Mouse (Mus musculus) midbrain, postnatal 0 days (tissue): ENCODE measurements around the gene Gls2. TPM values are rescaled to one million over a fixed set of nuclear protein-coding genes. Genes with fewer than 3 reads are reported as not detected.
A peak's percentile ranks its signal among the peaks of the same experiment; 100 is the strongest.

Experiments
- ATAC-seq: fragments of 200-750 bp; cut with Nextera tagmentation; 2 replicates; pipeline ENCODE4 v1.8.0; 2017; ENCODE audit warnings: moderate number of reproducible peaks, mild to moderate bottlenecking, moderate TSS enrichment, moderate library complexity; ENCODE audit not compliant: low FRiP score
- DNase-seq: peaks from one replicate; pipeline ENCODE4 v3.0.0-alpha.2; 2015; ENCODE audit warnings: low spot score
- H3K27ac ChIP-seq: fragments of 300-500 bp; sonication (generic); 2 replicates; pipeline ENCODE4 v1.5.1; 2014; ENCODE audit warnings: low read depth, mild to moderate bottlenecking, low read length, mixed read lengths
- H3K27me3 ChIP-seq: fragments of 300-500 bp; sonication (generic); 2 replicates; pipeline ENCODE4 v1.6.1; 2014; ENCODE audit warnings: low read length, control low read depth, mixed read lengths; ENCODE audit not compliant: insufficient read depth
- H3K36me3 ChIP-seq: fragments of 300-500 bp; sonication (generic); 2 replicates; pipeline ENCODE4 v1.6.1; 2014; ENCODE audit warnings: low read length, control low read depth, mixed read lengths; ENCODE audit not compliant: insufficient read depth
- H3K4me1 ChIP-seq: fragments of 300-500 bp; sonication (generic); 2 replicates; pipeline ENCODE4 v1.6.1; 2014; ENCODE audit warnings: mild to moderate bottlenecking, control low read depth, antibody characterized with exemption, low read length, mixed read lengths; ENCODE audit not compliant: insufficient read depth
- H3K4me2 ChIP-seq: fragments of 300-500 bp; sonication (generic); 2 replicates; pipeline ENCODE4 v1.6.1; 2014; ENCODE audit warnings: low read depth, mild to moderate bottlenecking, low read length, mixed read lengths; ENCODE audit not compliant: poor library complexity, severe bottlenecking
- H3K4me3 ChIP-seq: fragments of 300-500 bp; sonication (generic); 2 replicates; pipeline ENCODE4 v1.5.1; 2014; ENCODE audit warnings: low read depth, mild to moderate bottlenecking, low read length, moderate library complexity
- H3K9ac ChIP-seq: fragments of 300-500 bp; sonication (generic); replicated peaks from 2 replicates; pipeline ENCODE4 v1.6.1; 2014; ENCODE audit warnings: mild to moderate bottlenecking, low read length, moderate library complexity, mixed read lengths; ENCODE audit not compliant: poor library complexity, severe bottlenecking
- H3K9me3 ChIP-seq: fragments of 300-500 bp; sonication (generic); 2 replicates; pipeline ENCODE4 v1.6.1; 2016; ENCODE audit warnings: low read length, control low read depth
- CTCF ChIP-seq: IDR thresholded peaks from 2 replicates; pipeline ENCODE4 v1.5.1; 2016; ENCODE audit warnings: antibody characterized with exemption, mild to moderate bottlenecking
- WGBS: fragments of 180-500 bp; shearing (Covaris S2); extraction: QIAGEN DNeasy Blood & Tissue Kit; methylation state at CpG from one replicate; pipeline ENCODE4 v1.1.7; 2014; 5-methylcytosine and 5-hydroxymethylcytosine counted together
- polyA plus RNA-seq: library from polyadenylated mRNA; unstranded; fragments of >200 nt; fragmentation: Nextera tagmentation; extraction: Ambion mirVana; gene quantifications from 2 replicates; pipeline ENCODE4 v1.2.1, GENCODE M21; 2015
- total RNA-seq: library from RNA; depleted of rRNA; stranded (reverse); fragments of >200 nt; gene quantifications from 2 replicates; pipeline ENCODE4 v1.2.3, GENCODE M21; 2014

Gls2 gene
- total and polyA plus RNA-seq, 2 experiments from 2014 or later: 1.2 to 4.4 TPM

GRCm38 (mm10) chr10:128225538-128225937, 31.3 kb downstream of the Gls2 start, which contains the start of gene Mip:
Mip (plus strand) TSS chr10:128225838.
- Histone ChIP-seq H3K27ac (no peak within 1 kb of the TSS), H3K27me3 (no peaks in the 10 kb centered on the region), H3K4me3 (no peak within 1 kb of the TSS), H3K9ac (no peak within 1 kb of the TSS), H3K4me2 (no peak within 1 kb of the TSS), H3K4me1 (no peaks in the 10 kb centered on the region), H3K36me3 (no peaks in the 10 kb centered on the region), H3K9me3 (no peaks in the 10 kb centered on the region)
- 32% methylated on average over 4 of the region's 4 CpGs for whole genome bisulfite sequencing
- no peak for DNase-seq
- no peak for ATAC-seq
- no peak for TF ChIP-seq CTCF

DNA sequence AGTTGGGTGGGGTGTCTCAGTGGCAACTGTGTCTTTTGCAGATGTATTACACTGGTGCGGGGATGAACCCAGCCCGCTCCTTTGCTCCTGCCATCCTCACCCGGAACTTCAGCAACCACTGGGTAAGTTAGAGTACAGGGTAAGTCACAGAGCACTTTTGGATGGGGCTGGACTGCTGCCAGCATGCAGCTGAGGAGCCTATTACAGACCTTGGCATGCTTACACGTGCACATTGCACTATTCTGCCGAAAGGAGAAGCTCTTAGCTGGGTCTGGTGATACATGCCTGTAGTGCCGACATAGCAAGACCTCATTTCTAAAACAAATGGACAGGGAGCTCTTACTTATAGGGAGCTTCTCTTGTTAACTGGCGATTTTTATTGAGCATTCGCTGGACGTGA, 33.3 kb downstream of the Gls2 start:
- H3K36me3 ChIP-seq: no peaks in the 10 kb centered on the region
- no peak overlapping the region for H3K4me2 ChIP-seq
- no peak for TF ChIP-seq CTCF
- H3K9ac ChIP-seq: no peak overlapping the region
- 78% methylated on average over 9 of the region's 9 CpGs for WGBS
- DNase-seq (no peak), ATAC-seq (no peak)
- H3K4me3 ChIP-seq: no peak overlapping the region
- H3K27me3 ChIP-seq: no peaks in the 10 kb centered on the region
- H3K4me1 ChIP-seq: no peaks in the 10 kb centered on the region
- H3K9me3 ChIP-seq: no peaks in the 10 kb centered on the region
- no peak overlapping the region for H3K27ac ChIP-seq

GRCm38 (mm10) chr10:128228009-128228408, 33.8 kb downstream of the Gls2 start:
- Histone ChIP-seq H3K4me2 (no peak overlapping the region), H3K9me3 (no peaks in the 10 kb centered on the region), H3K27me3 (no peaks in the 10 kb centered on the region), H3K9ac (no peak overlapping the region), H3K36me3 (no peaks in the 10 kb centered on the region), H3K4me1 (no peaks in the 10 kb centered on the region), H3K4me3 (no peak overlapping the region), H3K27ac (no peak overlapping the region)
- DNase-seq (no peak), ATAC-seq (no peak)
- 94% methylated on average over 8 of the region's 8 CpGs for WGBS
- TF ChIP-seq CTCF: no peak

DNA sequence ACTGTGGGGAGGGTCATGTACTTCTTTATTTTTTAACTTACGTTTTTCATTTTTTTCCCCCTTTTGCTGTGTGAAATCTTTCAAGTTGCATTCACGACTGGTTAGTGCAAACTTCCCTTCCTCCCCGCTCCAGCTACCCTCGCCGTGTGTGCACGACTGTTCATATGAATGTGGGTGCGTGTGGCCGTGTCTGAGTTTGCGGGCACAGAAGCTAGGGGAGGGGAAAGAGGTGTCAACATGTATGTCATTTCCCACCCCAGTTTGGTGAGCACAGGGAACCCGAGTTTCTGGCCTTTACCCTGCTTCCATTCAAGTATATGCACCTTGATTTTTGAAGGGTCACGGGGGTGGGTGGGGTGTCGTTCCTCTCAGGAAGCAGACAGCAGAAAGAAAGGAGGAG, 36.3 kb downstream of the Gls2 start:
- ATAC-seq (no peak), DNase-seq (no peak)
- H3K9ac ChIP-seq: no peak overlapping the region
- no peaks in the 10 kb centered on the region for H3K4me1 ChIP-seq
- H3K9me3 ChIP-seq: no peaks in the 10 kb centered on the region
- H3K27me3 ChIP-seq: no peaks in the 10 kb centered on the region
- no peak overlapping the region for H3K4me2 ChIP-seq
- no peaks in the 10 kb centered on the region for H3K36me3 ChIP-seq
- no peak overlapping the region for H3K27ac ChIP-seq
- H3K4me3 ChIP-seq: no peak overlapping the region
- TF ChIP-seq CTCF: no peak
- 82% methylated on average over 12 of the region's 12 CpGs for WGBS

GRCm38 (mm10) chr10:128231146-128231545, 36.9 kb downstream of the Gls2 start:
- Histone ChIP-seq H3K27me3 (no peaks in the 10 kb centered on the region), H3K9ac (0 out of 2 replicates have a peak overlapping the region, but pooled peaks have one; percentile 67), H3K27ac (0 out of 2 replicates have a peak overlapping the region, but pooled peaks have one; percentile 90), H3K36me3 (no peaks in the 10 kb centered on the region), H3K4me1 (no peaks in the 10 kb centered on the region), H3K4me3 (peak overlapping the region; percentile 73; the same call in 1 of the 2 replicates), H3K4me2 (peak overlapping the region; percentile 46), H3K9me3 (no peaks in the 10 kb centered on the region)
- 13% methylated on average over 5 of the region's 5 CpGs for WGBS
- TF ChIP-seq CTCF: no peak
- DNase-seq (no peak), ATAC-seq (no peak)

GRCm38 (mm10) chr10:128231697-128232419, 37.6 kb downstream of the Gls2 start, which contains the start of gene Timeless:
Timeless (plus strand) TSS chr10:128232065.
- Histone ChIP-seq H3K9ac (peak within 1 kb of the TSS; percentile 67), H3K4me2 (peak within 1 kb of the TSS; percentile 46), H3K4me3 (peak within 1 kb of the TSS; percentile 73), H3K27me3 (no peaks in the 10 kb centered on the region), H3K4me1 (no peaks in the 10 kb centered on the region), H3K27ac (peak within 1 kb of the TSS; percentile 90), H3K9me3 (no peaks in the 10 kb centered on the region), H3K36me3 (no peaks in the 10 kb centered on the region)
- no peak for TF ChIP-seq CTCF
- under 1% methylated on average over 53 of the region's 58 CpGs for WGBS
- DNase-seq (peak; percentile 78), ATAC-seq (peak; percentile 93)
